Mouse (Mus musculus) gastrocnemius, adult 18-20 months (tissue): ENCODE data around the gene Cavin1. TPM values are rescaled to one million over a fixed set of nuclear protein-coding genes. Genes with fewer than 3 reads are reported as not detected.
"Not testable (repeated sequence)": the region's sequence is repeated elsewhere in the genome, so short reads cannot be mapped to it uniquely, and the experiment has no call there.

ENCODE experiments used
- DNase-seq: peaks from one replicate; pipeline ENCODE4 v3.0.0; 2021; ENCODE audit warnings: low spot score
- long read RNA-seq, 2 experiments: library from polyadenylated mRNA; stranded (forward); transcript quantifications; one replicate each; pipeline ENCODE4 v2.0.0; 2021
- total RNA-seq, 2 experiments: library from RNA; stranded (reverse); gene quantifications; 2 replicates each; pipeline ENCODE4 v1.2.3; 2021

Cavin1 gene
- 100 to 1,000 TPM; 128 to 153 TPM for total RNA-seq
- long read RNA-seq, experiment 1, transcript Cavin1-201 (2 exons, 3,491 nt), result minor isoform, 10 of 86 reads
- long read RNA-seq, experiment 1, transcript Cavin1-202 (2 exons, 658 nt), result major isoform, 49 of 86 reads
- long read RNA-seq, experiment 1, partial matches to known transcripts, result 0 of 86 reads
- long read RNA-seq, experiment 1, other reads (novel, unspliced or antisense), result 27 of 86 reads
- long read RNA-seq, experiment 2, transcript Cavin1-201 (2 exons, 3,491 nt), result minor isoform, 6 of 66 reads
- long read RNA-seq, experiment 2, transcript Cavin1-202 (2 exons, 658 nt), result major isoform, 39 of 66 reads
- long read RNA-seq, experiment 2, partial matches to known transcripts, result 0 of 66 reads
- long read RNA-seq, experiment 2, other reads (novel, unspliced or antisense), result 21 of 66 reads

- peak; percentile 99 for DNase-seq
Measured at GRCm38 (mm10) chr11:100970557-100970937, at the start of gene Cavin1. TSS of gene Cavin1 (minus strand) at chr11:100970887.

GRCm38 (mm10) chr11:101011641-101012040 lies 41.0 kb upstream of the Cavin1 start:
- DNase-seq, result no peak

GRCm38 (mm10) chr11:101009888-101010784 lies 39.4 kb upstream of the Cavin1 start:
- no peak for DNase-seq

- DNase-seq, result peak; percentile 99
Measured at GRCm38 (mm10) chr11:101009046-101009887, 38.6 kb upstream of the Cavin1 start, which contains the start of gene Atp6v0a1. TSS of gene Atp6v0a1 (plus strand) at chr11:101009452.

DNA sequence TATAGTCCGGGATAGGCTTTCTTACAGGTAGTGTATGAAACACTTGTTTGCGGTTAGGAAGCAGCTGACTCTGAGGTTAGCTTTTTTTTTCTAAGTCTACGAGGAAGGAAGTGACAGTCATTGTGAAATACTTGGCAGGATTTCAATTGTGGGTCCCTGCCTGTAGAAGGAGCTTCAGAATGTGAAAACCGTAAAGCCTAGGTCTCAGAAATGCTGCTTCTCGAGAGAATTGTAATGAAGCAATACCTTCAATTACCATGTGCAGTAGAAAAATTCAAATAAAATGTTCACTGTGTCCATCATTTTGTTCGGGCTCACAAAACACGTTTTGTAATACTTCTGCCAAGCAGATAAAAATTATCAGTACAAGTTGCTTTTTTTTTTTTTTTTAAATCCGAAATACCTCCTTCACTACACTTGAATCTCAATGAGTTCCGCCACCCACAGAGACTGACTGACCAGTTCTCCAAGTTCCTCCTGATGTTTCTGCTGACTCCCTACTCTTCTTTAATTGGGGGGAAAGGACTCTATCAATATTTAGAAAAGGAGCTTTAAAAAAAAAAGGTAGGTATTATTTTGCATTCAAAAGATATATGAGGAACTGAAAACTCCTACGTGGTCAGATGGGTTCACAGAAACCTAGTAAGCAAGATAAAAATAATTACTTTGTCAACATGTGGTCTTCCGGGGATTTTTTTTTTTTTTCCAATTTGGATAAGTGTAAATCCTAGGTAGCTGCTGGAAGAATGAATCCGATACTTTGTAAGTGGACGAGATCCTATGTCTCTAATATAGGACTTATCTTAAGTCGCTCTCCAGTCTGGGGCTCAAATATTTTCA lies 37.7 kb upstream of the Cavin1 start:
- peak; percentile 40 for DNase-seq

- no peak for DNase-seq
Measured at GRCm38 (mm10) chr11:101003025-101003685, 32.5 kb upstream of the Cavin1 start.

GRCm38 (mm10) chr11:101001875-101002552 lies 31.3 kb upstream of the Cavin1 start:
- not testable (repeated sequence) for DNase-seq

- no peak for DNase-seq
Measured at GRCm38 (mm10) chr11:100999254-100999653, 28.6 kb upstream of the Cavin1 start.

DNA sequence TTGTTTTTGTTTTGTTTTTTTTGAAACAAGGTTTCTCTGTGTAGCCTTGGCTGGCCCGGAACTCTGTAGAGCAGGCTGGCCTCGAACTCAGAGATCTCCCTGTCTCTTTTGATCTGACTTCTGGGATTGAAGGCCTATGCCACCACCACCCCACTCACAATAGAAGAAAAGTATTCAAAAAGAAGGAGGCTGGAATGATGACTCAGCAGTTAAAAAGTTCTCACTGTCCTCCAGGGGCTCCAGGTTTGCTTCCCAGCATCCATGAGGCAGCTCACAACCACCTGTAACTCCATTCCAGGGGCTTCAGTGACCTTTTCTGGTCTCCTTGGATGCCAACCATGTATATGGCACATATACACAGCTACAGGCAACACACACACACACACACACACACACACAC lies 28.1 kb upstream of the Cavin1 start:
- DNase-seq, result no peak

DNA sequence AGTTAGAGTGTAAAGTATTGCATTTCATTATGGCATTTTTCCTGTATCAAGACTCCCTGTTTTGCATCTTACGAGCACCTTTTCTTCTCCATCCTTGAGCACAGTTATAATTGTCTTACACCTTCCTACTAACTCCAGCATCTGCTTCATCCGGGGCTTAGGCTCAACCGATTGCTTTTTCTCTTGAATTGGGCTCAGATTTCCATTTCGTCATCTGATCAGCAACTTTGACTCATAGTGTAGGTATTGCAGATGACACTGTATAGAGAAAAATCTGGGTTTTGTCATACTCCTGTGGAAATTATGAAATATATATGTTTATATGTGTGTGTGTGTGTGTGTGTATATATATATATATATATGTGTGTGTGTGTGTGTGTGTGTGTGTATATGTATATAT lies 25.8 kb upstream of the Cavin1 start:
- DNase-seq, result no peak

DNA sequence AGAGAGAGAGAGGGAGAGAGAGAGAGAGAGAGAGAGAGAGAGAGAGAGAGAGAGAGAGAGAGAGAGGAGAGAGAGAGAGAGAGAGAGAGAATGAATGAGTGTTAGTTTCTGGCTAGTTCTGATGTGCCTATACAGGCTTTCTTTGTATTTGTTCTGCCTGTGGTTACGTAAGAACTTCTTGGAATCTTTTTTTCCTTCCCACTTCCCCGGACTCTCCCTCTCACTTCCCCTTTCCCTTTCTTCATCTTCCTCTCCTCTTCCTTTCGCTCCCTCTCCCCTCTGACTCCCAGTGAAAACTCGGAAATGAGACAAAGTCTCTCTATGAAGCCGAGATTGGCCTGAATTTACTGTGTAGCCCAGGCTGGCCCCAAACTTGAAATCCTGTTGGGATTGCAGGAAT lies 24.0 kb upstream of the Cavin1 start:
- DNase-seq, result no peak

DNA sequence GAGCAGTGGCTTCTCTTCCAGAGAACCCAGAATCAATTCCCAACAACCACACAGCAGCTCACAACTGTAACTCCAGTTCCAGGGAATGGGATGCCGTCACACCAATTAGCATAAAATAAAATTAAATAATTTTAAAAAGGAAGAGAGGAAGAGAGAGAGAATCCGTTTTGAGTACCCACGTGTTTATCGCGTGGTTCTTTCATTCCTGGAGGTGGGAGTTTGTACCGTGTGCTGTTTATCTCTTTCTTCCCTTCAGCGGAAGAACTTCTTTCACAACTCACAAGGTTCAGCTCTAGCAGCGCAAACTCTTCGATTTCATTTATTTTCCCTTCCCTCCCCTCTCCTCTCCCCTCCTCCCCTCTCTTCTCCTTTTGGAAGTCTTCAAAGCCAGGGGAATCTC lies 23.5 kb upstream of the Cavin1 start:
- DNase-seq, result no peak

DNA sequence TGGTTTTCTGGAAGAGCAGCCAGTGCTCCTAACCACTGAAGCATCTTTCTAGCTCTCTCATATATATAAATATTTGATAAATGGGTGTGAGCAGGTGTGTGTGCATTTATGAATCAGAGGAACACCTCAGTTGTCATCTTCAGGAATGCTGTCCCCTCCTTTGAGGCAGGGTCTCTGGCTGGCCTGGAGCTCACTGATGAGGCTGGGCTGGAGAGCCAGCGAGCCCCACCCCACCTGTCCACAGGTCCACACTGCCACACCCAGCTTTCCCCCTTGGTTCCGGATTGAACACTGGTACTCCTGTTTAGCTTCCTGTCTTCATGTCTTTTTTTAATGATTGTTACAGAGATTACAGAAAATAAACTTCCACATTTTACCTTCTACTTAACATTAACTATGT lies 22.8 kb upstream of the Cavin1 start:
- DNase-seq, result no peak

- no peak for DNase-seq
Measured at GRCm38 (mm10) chr11:100991027-100991534, 20.4 kb upstream of the Cavin1 start.

- DNase-seq, result no peak
Measured at GRCm38 (mm10) chr11:100989666-100990065, 19.0 kb upstream of the Cavin1 start.

- no peak for DNase-seq
Measured at GRCm38 (mm10) chr11:100988674-100989073, 18.0 kb upstream of the Cavin1 start.

- DNase-seq, result no peak
Measured at GRCm38 (mm10) chr11:100985607-100986006, 14.9 kb upstream of the Cavin1 start.

DNA sequence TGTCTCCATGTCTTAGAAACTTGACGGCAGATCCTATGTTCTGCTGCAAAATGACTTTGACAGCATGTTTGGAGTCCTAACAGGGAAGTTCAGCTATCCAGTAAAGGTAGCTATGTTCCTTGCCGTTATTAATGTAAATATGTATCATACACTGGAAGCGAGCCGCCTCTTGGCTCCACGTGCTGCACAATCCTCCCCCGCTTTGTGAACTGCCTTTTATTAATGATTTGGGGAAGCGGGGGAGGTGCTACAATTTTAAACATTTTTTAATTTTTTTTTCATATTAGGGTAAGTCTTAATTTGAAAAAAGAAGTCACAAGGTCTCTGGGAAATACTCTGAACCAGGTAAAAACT lies 13.1 kb upstream of the Cavin1 start:
- no peak for DNase-seq

DNA sequence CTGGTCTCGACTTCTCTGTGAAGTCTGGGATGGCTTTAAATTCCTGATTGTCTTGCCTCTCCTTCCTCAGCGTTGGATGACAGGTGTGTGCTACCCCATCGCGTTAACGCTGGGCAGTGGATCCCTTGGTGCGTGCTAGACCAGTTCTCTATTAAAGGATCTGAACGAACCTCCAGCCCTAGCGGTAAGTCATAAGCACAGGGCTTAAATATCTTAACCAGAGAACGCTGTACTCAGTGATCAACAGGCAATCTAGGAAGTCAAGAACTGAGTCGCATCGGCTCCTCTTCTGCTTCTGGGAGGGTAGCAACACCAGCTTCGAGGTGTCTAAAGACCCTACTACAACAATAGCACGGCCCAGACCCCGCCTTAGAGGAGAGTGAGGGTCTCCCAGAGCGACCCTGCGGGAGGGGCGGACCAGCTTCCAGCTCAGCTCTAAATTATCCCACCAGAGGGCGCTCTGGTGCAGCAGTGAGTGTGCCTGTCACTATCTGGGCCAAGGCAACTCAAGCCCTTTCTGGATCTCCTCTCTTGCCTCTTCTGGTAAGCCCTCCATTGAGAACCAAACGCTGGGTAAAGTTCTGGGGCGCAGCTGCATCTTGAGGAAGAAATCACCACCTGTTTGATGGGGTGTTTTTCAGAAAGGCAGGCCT lies 12.6 kb upstream of the Cavin1 start:
- peak; percentile 87 for DNase-seq
